Mouse (Mus musculus) ES-Bruce4 (cell line): ENCODE measurements around the gene Slc23a2.

Source experiments
- CTCF ChIP-seq: IDR thresholded peaks from one replicate; pipeline ENCODE4 v1.8.1; 2011; ENCODE audit warnings: low read depth, low read length
- EP300 ChIP-seq: IDR thresholded peaks from 2 replicates; pipeline ENCODE4 v1.6.1; 2011; ENCODE audit warnings: low read depth, low read length; ENCODE audit not compliant: insufficient read depth
- POLR2A ChIP-seq: IDR thresholded peaks from one replicate; pipeline ENCODE4 v1.8.1; 2011; ENCODE audit warnings: low read length; ENCODE audit not compliant: insufficient read depth

DNA sequence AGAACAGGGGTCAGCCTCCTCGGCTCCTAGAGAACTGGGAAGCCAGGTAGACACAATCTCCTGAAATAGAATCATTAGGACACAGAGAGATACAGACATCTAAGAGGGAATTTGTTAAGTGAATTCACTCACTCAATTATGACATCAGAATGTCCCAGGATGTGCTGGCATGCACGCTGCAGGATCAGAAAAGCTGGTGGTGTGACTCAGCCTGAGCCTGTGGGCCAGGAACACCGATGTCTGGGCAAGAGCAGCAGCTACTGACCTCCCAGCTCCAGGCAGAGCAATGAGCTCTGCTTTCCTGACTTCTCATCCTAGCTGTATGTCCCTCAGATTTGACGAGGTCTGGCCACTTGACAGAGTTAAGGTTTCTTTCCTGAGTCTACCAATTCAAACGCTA lies 7.8 kb upstream of the Slc23a2 start:
- TF ChIP-seq CTCF (no peak), POLR2A (no peak), EP300 (no peak)
